Mouse (Mus musculus): Measurements from ENCODE around the gene Hebp1.

Gene Hebp1

GRCm38 (mm10) chr6:135198726-135199125 lies 904 bp upstream of the Hebp1 start:
- in situ Hi-C loops (cut with MboI; ENCODE audit: low sequenced_read_pairs), result no loop called here

DNA sequence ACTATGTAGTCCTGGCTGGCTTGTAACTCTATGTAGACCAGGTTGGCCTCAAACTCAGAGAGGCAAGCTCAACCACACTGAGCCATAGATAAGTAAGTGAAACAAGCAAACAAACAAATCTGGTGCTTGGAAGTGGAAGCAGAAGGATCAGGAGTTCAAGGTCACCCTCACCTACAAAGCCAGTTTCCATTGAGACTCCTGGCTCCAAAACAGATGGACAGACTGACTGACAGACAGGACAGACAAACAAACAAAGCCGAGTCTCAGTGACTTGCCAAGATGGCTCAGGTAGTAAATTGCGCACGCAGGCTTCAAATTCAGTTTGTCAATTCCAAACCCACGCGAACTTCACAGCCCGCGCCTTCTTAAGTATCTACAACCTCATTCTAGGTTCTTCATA lies 376 bp downstream of the Hebp1 start:
- in situ Hi-C loops (cut with MboI; ENCODE audit: low sequenced_read_pairs), result no loop called here

DNA sequence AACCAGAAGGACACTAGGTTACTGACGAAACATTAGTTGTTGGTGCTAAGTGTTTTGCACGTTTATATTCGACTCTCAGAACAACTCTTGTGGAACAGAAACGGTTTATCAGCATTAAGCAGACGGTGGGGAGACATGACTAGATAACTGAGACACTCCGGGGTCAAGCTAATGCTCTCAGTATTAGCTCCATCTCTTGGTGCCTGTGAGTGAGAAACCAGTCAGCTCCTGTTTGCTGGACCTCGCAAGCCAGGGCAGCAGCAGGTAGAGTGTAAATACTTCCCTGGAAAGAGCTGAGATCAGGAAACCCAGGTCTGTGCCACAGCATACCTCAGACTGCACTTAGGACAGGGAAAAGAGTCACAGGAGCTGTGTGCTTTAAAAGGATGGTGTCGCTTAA lies 1.1 kb downstream of the Hebp1 start:
- in situ Hi-C loops (cut with MboI; ENCODE audit: low sequenced_read_pairs), result no loop called here

DNA sequence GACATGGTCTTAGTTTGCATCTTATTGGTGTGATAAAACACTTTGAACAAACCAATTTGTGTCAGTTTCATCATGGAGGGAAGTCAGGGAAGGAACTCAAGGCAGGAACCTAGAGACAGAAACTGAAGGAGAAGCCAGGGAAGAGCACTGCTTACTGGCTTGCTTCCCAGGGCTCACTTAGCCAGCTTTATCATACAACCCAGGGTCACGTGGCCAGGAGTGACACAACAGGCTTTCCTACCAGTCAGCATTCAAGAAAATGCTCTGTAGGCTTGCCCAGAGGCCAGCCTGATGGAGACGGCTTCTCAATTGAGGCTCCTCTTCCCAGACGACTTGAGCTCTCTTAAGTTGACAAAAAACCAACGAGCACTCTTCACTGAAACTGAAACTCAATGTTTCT lies 2.9 kb downstream of the Hebp1 start:
- in situ Hi-C loops (cut with MboI; ENCODE audit: low sequenced_read_pairs), result no loop called here

GRCm38 (mm10) chr6:135193733-135194132 lies 4.1 kb downstream of the Hebp1 start:
- in situ Hi-C loops (cut with MboI; ENCODE audit: low sequenced_read_pairs), result no loop called here

GRCm38 (mm10) chr6:135192993-135193392 lies 4.8 kb downstream of the Hebp1 start:
- in situ Hi-C loops (cut with MboI; ENCODE audit: low sequenced_read_pairs), result no loop called here

- in situ Hi-C loops (cut with MboI; ENCODE audit: low sequenced_read_pairs), result no loop called here
These were observed 5.9 kb downstream of the Hebp1 start for GRCm38 (mm10) chr6:135191906-135192305.

- in situ Hi-C loops (cut with MboI; ENCODE audit: low sequenced_read_pairs), result no loop called here
These were observed 7.7 kb downstream of the Hebp1 start for GRCm38 (mm10) chr6:135190122-135190521.

DNA sequence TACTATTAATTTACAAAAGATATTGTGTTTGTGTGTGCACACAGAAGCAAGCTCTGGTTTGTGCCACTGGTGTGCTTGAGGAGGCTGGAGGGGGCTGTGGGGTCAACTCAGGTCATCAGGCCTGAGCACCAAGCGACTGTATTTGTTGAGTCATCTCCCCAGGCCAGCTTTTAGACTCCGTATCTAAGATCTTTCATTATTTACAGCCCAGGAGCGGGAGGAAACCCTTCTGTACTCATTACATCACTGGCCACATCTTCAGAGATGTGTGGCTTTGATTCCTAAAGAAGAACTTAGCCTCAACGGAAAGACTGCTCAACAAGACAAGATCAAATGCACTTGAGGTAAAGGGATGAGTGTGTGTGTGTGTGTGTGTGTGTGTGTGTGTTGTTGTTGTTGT lies 9.2 kb downstream of the Hebp1 start:
- in situ Hi-C loops (cut with MboI; ENCODE audit: low sequenced_read_pairs), result no loop called here

GRCm38 (mm10) chr6:135187076-135187917 lies 10.5 kb downstream of the Hebp1 start:
- in situ Hi-C loops (cut with MboI; ENCODE audit: low sequenced_read_pairs), result no loop called here

DNA sequence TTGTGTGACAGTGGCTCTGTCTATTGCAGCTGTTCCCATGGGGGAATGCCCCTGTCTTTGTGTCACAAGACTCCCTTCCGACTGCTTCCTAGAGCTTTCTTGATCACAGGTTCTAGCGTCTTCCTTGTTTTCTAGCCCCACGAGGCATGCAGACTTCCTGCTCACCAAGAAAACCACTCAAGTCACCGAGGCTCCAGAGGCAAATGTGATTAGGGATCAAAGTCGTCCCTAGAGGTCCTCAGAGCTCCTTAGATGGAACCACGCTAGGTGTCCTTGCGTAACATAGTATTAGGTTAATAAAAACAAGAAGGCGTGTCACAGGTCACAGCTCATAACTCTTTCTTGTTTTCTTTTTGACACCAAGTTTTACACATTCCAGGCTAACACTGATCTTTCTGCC lies 13.9 kb downstream of the Hebp1 start:
- in situ Hi-C loops (cut with MboI; ENCODE audit: low sequenced_read_pairs), result no loop called here

- in situ Hi-C loops (cut with MboI; ENCODE audit: low sequenced_read_pairs), result no loop called here
These were observed 14.9 kb downstream of the Hebp1 start for GRCm38 (mm10) chr6:135182925-135183324.

GRCm38 (mm10) chr6:135178599-135178998 lies 19.2 kb downstream of the Hebp1 start:
- in situ Hi-C loops (cut with MboI; ENCODE audit: low sequenced_read_pairs), result no loop called here

DNA sequence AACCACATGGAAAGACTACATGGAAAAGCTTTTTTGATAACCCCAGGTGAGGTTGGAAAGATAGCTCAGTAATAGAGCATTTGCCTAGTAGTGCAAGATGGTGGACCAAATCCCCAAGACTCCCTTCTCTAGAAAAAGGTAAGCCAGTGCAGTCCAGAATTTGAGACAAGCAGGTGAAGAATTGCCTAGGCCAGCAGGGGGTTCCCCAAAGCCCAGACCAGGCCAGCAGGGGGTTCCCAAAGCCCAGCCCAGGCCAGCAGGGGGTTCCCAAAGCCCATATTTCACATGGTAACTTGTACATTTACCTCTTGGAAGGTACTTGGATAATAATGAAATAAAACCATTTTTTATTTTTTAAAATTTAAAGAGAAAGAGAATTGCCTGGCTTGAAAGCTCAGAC lies 20.6 kb downstream of the Hebp1 start:
- in situ Hi-C loops (cut with MboI; ENCODE audit: low sequenced_read_pairs), result no loop called here

DNA sequence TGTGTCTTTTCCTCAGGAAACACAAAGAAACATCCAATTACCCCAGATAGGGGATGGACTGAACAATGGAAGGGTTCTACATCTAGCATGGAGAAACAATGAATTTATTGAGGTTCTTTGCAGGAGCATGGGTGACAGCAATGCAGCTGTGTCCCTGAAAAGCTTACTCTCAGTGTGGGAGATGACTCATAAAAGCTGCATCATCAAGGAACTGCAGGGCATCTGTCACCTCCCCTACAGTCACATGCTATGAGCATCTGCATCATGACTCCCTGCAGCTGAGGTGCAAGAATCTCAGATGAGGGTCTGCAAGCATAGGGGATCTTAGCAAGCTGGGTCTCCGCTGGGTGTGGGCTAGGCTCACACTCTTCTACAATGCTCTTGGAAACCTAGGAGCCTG lies 22.8 kb downstream of the Hebp1 start:
- in situ Hi-C loops (cut with MboI; ENCODE audit: low sequenced_read_pairs), result no loop called here

GRCm38 (mm10) chr6:135171736-135172135 lies 26.1 kb downstream of the Hebp1 start:
- in situ Hi-C loops (cut with MboI; ENCODE audit: low sequenced_read_pairs), result no loop called here

DNA sequence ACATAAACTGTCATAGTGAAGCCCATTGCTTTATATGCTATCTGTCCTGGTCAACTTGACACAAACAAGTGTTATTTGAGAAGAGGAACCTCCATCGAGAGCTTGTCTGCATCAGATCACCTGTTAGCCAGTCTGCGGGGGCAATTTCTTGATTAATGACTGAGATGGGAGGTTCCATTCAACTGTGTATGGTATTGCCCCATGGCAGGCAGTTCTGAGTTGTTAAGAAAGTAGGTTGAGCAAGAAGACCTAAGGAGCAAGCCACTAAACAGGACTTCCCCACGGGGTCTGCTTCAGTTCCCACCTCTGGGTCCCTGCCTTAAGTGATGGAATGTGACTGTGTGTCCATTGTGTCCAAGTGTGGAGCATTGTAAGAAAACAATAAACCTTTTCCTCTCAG lies 28.6 kb downstream of the Hebp1 start:
- in situ Hi-C loops (cut with MboI; ENCODE audit: low sequenced_read_pairs), result no loop called here

DNA sequence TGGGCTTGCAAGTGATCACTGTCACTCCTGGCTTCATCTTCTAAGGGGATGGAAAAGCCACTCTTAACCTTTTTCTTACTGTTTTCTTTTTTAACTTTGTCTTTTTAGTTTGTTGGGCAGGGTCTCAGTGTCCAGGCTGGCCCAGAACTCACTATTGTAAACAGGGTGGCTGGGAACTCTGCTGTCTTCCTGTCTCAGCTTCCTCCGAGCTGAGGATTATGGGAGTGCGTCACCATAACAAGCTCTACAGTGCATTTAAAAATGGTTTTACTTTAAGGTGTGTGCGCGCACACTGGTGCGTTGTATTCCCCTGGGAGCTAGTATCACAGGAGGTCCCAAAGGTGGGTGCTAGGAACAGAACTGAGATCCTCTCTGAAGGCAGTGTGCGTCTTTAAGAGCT lies 29.4 kb downstream of the Hebp1 start:
- in situ Hi-C loops (cut with MboI; ENCODE audit: low sequenced_read_pairs), result no loop called here

DNA sequence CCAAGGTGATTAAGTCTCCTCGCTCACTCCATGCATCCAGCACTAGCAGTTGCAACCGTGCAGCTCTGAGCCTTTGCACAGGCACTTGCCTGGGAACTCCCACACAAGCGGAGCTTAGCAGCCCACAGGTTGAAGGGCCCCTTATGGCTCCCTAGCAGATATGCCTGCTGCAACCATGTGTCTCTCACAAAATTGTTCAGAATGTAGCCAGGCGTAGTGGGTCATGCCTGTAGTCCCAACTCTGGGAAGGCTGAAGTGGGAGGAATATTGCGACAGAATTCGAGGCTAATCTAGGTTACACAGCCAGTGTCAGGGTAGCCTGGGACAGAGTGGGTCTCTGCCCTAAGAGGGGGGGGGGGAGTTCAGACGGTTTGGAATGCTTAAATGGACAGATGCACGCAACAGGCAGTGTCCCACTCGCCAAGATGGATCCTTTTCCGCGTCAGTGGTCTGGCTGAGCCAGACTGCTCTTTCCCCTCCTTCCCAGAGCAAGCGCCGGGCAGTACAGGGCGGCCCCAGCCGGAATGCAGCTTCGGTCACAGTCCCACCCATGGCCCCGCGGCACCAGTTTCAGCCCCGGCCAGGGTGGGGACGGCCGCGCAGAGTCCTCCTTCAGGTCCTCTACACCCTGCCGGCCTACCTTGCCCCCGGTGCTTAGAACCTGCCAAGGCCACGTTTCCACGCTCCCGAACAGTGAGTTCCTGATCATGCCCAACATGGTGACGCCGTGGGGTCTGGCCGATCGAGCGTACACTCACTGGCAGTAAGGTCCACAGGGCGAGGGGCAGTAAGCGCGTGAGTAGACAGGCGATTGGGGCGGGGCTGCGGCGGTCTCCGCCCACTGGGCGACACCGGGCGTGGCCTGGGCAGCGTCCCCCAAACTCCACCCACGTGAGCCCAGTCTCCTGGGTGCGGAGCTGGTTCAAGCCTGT lies 30.2 kb downstream of the Hebp1 start:
- in situ Hi-C loops (cut with MboI; ENCODE audit: low sequenced_read_pairs), result no loop called here

- in situ Hi-C loops (cut with MboI; ENCODE audit: low sequenced_read_pairs), result no loop called here
These were observed 31.1 kb downstream of the Hebp1 start for GRCm38 (mm10) chr6:135166712-135167111.

- in situ Hi-C loops (cut with MboI; ENCODE audit: low sequenced_read_pairs), result no loop called here
These were observed 31.6 kb downstream of the Hebp1 start for GRCm38 (mm10) chr6:135166262-135166661.

DNA sequence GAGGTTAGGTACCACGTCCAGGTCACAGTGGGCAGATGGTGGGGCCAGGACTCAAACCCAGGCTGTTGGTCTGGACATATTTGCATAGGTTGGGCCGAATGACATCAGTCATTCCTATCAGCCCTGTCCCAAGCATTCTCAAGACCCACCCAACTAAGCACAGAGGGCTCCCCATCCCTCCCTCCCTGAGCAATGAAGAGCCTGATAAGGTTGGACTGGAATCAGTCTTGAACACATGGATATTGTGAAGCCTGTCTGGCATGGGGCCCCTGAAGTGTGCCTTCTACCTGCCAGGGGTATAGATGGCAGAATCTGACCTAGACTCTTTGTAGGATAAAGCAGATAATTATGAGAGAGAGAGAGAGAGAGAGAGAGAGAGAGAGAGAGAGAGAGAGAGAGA lies 32.1 kb downstream of the Hebp1 start:
- in situ Hi-C loops (cut with MboI; ENCODE audit: low sequenced_read_pairs), result no loop called here

All from CH12F3 (cell line).